Mouse (Mus musculus) liver, embryonic 13.5 days (tissue): ENCODE results near the gene Eif3l. TPM values are rescaled to one million over a fixed set of nuclear protein-coding genes. Genes with fewer than 3 reads are reported as not detected.
"Not testable (repeated sequence)": the region's sequence is repeated elsewhere in the genome, so short reads cannot be mapped to it uniquely, and the experiment has no call there.

Source experiments
- ATAC-seq: fragments of 200-750 bp; cut with Nextera tagmentation; 2 replicates; pipeline ENCODE4 v1.8.0; 2017; ENCODE audit warnings: low read depth, mild to moderate bottlenecking, moderate number of reproducible peaks, moderate library complexity
- DNase-seq: peaks from one replicate; pipeline ENCODE4 v3.0.0; 2022
- H3K27ac ChIP-seq: fragments of 300-500 bp; sonication (generic); 2 replicates; pipeline ENCODE4 v1.5.1; 2015; ENCODE audit warnings: moderate library complexity, mild to moderate bottlenecking, inconsistent platforms
- H3K27me3 ChIP-seq: fragments of 300-500 bp; sonication (generic); 2 replicates; pipeline ENCODE4 v1.6.1; 2015; ENCODE audit warnings: mild to moderate bottlenecking, inconsistent platforms
- H3K36me3 ChIP-seq: fragments of 300-500 bp; sonication (generic); 2 replicates; pipeline ENCODE4 v1.6.1; 2015; ENCODE audit warnings: mild to moderate bottlenecking, inconsistent platforms
- H3K4me1 ChIP-seq: fragments of 300-500 bp; sonication (generic); replicated peaks from 2 replicates; pipeline ENCODE4 v1.6.1; 2015; ENCODE audit warnings: inconsistent platforms
- H3K4me2 ChIP-seq: fragments of 300-500 bp; sonication (generic); 2 replicates; pipeline ENCODE4 v1.6.1; 2015; ENCODE audit warnings: inconsistent platforms, mild to moderate bottlenecking, moderate library complexity
- H3K4me3 ChIP-seq: fragments of 300-500 bp; sonication (generic); replicated peaks from 2 replicates; pipeline ENCODE4 v1.5.1; 2015; ENCODE audit warnings: mild to moderate bottlenecking, inconsistent platforms
- H3K9ac ChIP-seq: fragments of 300-500 bp; sonication (generic); 2 replicates; pipeline ENCODE4 v1.6.1; 2015; ENCODE audit warnings: mild to moderate bottlenecking, inconsistent platforms
- H3K9me3 ChIP-seq: fragments of 300-500 bp; sonication (generic); replicated peaks from 2 replicates; pipeline ENCODE4 v1.6.1; 2016; ENCODE audit warnings: inconsistent platforms
- WGBS: fragments of 180-500 bp; shearing (Covaris S2); methylation state at CpG from one replicate; pipeline ENCODE4 v1.1.7; 2015; ENCODE audit not compliant: insufficient replicate concordance; 5-methylcytosine and 5-hydroxymethylcytosine counted together
- polyA plus RNA-seq: library from polyadenylated mRNA; unstranded; fragments of >200 nt; fragmentation: Nextera tagmentation; extraction: Ambion mirVana; gene quantifications from 2 replicates; pipeline ENCODE4 v1.2.1, GENCODE M21; 2015

The Eif3l gene
- polyA plus RNA-seq: 171 and 185 TPM in 2 replicates

DNA sequence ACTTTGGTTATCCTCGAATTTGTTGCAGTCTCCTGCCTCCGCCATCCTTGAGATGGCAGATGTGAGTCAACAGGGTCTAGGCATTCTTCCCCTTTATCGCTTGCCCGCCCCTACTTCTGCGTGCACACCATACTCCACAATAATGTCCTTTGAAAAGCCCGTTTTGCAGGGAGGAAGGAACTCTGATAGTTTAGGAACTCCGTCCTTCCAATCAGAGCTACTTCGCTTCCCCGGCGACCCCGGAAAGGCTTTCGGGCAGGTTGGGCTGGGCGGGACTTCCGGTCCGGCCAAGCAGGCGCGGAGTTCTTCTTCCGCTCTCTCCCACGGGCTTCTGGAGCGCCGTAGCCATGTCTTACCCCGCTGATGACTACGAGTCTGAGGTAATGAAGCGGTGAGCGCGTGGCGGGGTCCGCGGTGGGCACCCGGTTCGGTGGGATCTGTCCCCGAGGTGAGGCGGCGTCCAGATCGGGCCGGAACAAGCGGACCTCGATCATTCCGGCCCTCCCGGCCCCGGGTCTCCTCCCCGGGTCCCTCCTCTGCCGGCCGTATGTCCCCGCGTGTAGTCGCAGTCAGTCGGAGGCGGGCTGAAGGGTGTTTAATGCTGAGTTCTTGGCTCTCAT lies at the start of gene Eif3l:
Gene Eif3l, plus strand, starts transcription at position 267 of the 620 bp plus-strand sequence.
- peak; percentile 81 for DNase-seq
- Histone ChIP-seq H3K9me3 (no peaks in the 10 kb centered on the region), H3K4me2 (peak within 1 kb of the TSS; percentile 93), H3K27ac (peak within 1 kb of the TSS; percentile 90), H3K36me3 (peaks cover 38% of the 10 kb centered on the region), H3K4me1 (peaks cover 45% of the 10 kb centered on the region), H3K9ac (peak within 1 kb of the TSS; percentile 89), H3K4me3 (peak within 1 kb of the TSS; percentile 91), H3K27me3 (no peaks in the 10 kb centered on the region)
- ATAC-seq: peak; percentile 89
- WGBS: under 1% methylated on average over 46 of the region's 49 CpGs

DNA sequence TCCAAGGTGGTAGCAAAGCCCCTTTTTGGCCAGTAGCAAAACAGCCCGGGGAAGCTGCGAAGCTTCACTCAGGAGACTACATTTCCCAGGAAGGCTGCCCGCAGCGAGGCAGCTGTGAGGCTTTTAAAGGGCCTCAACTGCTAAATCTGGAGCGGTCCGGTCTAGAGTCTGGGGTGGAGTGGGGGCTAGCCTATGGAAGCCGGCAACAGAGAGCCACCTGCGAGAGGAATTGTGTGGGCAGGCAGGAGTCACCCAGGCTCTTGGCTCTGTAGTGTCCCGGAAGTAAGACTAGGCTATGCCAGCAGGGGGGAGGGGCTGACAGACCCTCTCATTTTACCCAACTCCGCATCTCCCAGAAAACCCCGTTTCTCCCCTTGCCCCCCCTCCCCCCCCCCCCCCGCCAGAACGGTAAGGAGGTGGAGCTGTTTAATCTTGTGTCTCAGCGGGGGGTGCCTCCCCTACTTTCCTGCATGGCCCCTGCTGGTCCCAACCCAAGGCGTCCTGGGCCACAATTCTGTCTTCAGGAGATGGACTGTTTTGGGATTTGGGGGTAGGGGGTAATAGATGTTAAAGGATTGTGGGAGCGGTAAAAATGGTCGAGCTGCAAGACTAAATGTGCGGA lies 49.2 kb upstream of the Eif3l start:
- H3K27me3 ChIP-seq: peaks cover 68% of the 10 kb centered on the region
- 24% methylated on average over 15 of the region's 18 CpGs for WGBS

GRCm38 (mm10) chr15:79026511-79027290 lies 48.3 kb upstream of the Eif3l start:
- H3K9ac ChIP-seq: 0 out of 2 replicates have a peak overlapping the region, but pooled peaks have one; percentile 87

More for the DNA sequence above, 49.2 kb upstream of the Eif3l start:
- Histone ChIP-seq H3K4me1 (peaks cover 45% of the 10 kb centered on the region), H3K9ac (peak overlapping the region; percentile 36; the same call in 1 of the 2 replicates), H3K36me3 (no peaks in the 10 kb centered on the region), H3K9me3 (no peaks in the 10 kb centered on the region), H3K4me3 (no peak overlapping the region), H3K27ac (peak overlapping the region; percentile 59), H3K4me2 (peak overlapping the region; percentile 32)
- ATAC-seq: no peak
- DNase-seq: no peak

DNA sequence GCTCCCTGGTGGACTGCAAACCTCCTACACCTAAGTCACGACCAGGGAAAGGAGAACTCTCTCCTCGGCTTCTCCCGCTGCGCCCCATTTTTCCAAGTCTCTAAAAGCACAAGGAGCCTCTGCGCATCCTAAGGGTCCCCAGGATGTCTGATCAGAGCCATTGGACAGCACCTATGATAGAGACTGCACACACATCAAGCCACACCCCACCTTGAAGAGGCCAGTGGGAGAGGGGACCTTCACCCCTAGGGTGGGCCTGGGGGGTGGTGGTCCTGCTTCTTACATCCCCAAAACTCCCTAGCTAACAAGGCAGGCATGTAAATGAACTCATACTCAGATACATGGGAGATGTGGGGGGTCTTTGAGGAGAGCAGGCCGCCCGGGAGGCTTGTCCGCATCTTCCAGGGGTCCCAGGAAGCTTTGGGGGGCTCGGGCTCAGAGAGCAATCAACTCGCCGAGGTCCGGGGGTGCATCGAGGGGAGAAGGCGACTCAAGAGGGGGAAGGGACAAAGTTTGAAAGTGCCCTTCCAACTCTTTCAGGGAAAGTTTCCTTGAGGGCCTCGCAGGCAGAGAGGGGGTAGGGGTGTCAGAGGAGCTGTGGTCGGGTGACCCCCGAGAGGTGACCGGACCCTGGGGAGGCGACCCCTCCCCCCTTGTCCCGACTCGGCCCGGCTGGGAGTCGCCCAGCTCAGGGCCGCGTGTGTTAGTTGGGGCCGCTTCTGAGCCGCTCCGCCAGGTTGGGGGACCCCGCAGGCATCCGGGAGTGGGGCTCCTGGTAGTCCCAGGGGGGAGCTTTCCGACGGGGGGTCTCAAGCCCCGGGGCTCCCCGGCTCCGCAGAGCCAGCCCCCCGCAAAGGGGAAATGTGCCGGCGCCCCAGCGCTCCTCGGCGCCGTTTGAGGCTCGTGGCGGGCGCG lies 47.4 kb upstream of the Eif3l start:
- ATAC-seq (no peak), DNase-seq (no peak)
- no peaks in the 10 kb centered on the region for H3K9me3 ChIP-seq
- H3K27me3 ChIP-seq: peaks cover 85% of the 10 kb centered on the region
- H3K4me3 ChIP-seq: peak overlapping the region; percentile 70
- 8% methylated on average over 41 of the region's 46 CpGs for whole genome bisulfite sequencing
- H3K9ac ChIP-seq: peak overlapping the region; percentile 87
- peaks cover 53% of the 10 kb centered on the region for H3K4me1 ChIP-seq
- no peaks in the 10 kb centered on the region for H3K36me3 ChIP-seq
- H3K27ac ChIP-seq: peak overlapping the region; percentile 85
- peak overlapping the region; percentile 90 for H3K4me2 ChIP-seq

More at GRCm38 (mm10) chr15:79026511-79027290, 48.3 kb upstream of the Eif3l start:
- Histone ChIP-seq H3K4me2 (peak overlapping the region; percentile 90), H3K27ac (peak overlapping the region; percentile 85), H3K27me3 (peaks cover 77% of the 10 kb centered on the region), H3K4me3 (peak overlapping the region; percentile 70), H3K9me3 (no peaks in the 10 kb centered on the region), H3K4me1 (peaks cover 53% of the 10 kb centered on the region), H3K36me3 (no peaks in the 10 kb centered on the region)
- 62% methylated on average over 14 of the region's 14 CpGs for WGBS
- ATAC-seq: no peak
- DNase-seq: no peak

- no peaks in the 10 kb centered on the region for H3K9me3 ChIP-seq
- H3K4me3 ChIP-seq: peak within 1 kb of the TSS; percentile 70
- peak within 1 kb of the TSS; percentile 90 for H3K4me2 ChIP-seq
- H3K4me1 ChIP-seq: peaks cover 49% of the 10 kb centered on the region
- peak within 1 kb of the TSS; percentile 85 for H3K27ac ChIP-seq
- H3K27me3 ChIP-seq: peaks cover 86% of the 10 kb centered on the region
- ATAC-seq (peak; percentile 55), DNase-seq (peak; percentile 72)
- H3K9ac ChIP-seq: peak within 1 kb of the TSS; percentile 87
- under 1% methylated on average over 58 of the region's 58 CpGs for WGBS
- H3K36me3 ChIP-seq: no peaks in the 10 kb centered on the region
Observed at GRCm38 (mm10) chr15:79028237-79028738, 46.7 kb upstream of the Eif3l start, which contains the start of gene H1f0. Gene H1f0 (plus strand): TSS chr15:79028450.

DNA sequence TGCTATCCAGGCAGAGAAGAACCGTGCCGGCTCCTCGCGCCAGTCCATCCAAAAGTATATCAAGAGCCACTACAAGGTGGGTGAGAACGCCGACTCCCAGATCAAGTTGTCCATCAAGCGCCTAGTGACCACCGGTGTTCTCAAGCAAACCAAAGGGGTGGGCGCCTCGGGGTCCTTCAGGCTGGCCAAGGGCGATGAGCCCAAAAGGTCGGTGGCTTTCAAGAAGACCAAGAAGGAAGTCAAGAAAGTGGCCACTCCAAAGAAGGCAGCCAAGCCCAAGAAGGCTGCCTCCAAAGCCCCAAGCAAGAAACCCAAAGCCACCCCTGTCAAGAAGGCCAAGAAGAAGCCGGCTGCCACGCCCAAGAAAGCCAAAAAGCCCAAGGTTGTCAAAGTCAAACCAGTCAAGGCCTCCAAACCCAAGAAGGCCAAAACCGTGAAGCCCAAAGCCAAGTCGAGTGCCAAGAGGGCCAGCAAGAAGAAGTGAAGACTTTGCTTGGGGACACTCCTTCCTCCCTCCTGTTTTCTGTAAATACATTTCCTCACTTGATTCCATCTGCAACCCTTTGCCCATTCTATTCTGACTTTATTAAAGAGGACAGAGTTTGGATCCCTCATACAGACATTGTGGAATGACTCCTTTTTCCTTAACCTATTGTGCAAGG lies 46.0 kb upstream of the Eif3l start:
- 26% methylated on average over 16 of the region's 16 CpGs for WGBS
- H3K9ac ChIP-seq: peak overlapping the region; percentile 87
- H3K4me1 ChIP-seq: peaks cover 49% of the 10 kb centered on the region
- peak overlapping the region; percentile 73 for H3K27ac ChIP-seq
- H3K27me3 ChIP-seq: peaks cover 86% of the 10 kb centered on the region
- peak overlapping the region; percentile 90 for H3K4me2 ChIP-seq
- ATAC-seq (no peak), DNase-seq (no peak)
- H3K36me3 ChIP-seq: no peaks in the 10 kb centered on the region
- peak overlapping the region; percentile 70 for H3K4me3 ChIP-seq
- no peaks in the 10 kb centered on the region for H3K9me3 ChIP-seq

- Histone ChIP-seq H3K9me3 (no peaks in the 10 kb centered on the region), H3K36me3 (no peaks in the 10 kb centered on the region), H3K27me3 (peaks cover 87% of the 10 kb centered on the region), H3K27ac (peak overlapping the region; percentile 51; the same call in 1 of the 2 replicates), H3K4me1 (peaks cover 49% of the 10 kb centered on the region), H3K9ac (peak overlapping the region; percentile 87), H3K4me2 (peak overlapping the region; percentile 90), H3K4me3 (peak overlapping the region; percentile 70)
- DNase-seq (no peak), ATAC-seq (no peak)
- WGBS: 10% methylated on average over 11 of the region's 11 CpGs
Observed at GRCm38 (mm10) chr15:79029519-79030241, 45.3 kb upstream of the Eif3l start.

GRCm38 (mm10) chr15:79030551-79031435 lies 44.2 kb upstream of the Eif3l start:
- DNase-seq (peak; percentile 70), ATAC-seq (peak; percentile 74)
- 2% methylated on average over 52 of the region's 52 CpGs for WGBS
- peaks cover 41% of the 10 kb centered on the region for H3K4me1 ChIP-seq
- peak overlapping the region; percentile 90 for H3K4me2 ChIP-seq
- H3K9ac ChIP-seq: peak overlapping the region; percentile 87
- peak overlapping the region; percentile 70 for H3K4me3 ChIP-seq
- peak overlapping the region; percentile 34; the same call in 1 of the 2 replicates for H3K27ac ChIP-seq
- H3K36me3 ChIP-seq: peaks cover 1% of the 10 kb centered on the region; the same call in 1 of the 2 replicates
- no peaks in the 10 kb centered on the region for H3K9me3 ChIP-seq
- peaks cover 75% of the 10 kb centered on the region for H3K27me3 ChIP-seq

DNA sequence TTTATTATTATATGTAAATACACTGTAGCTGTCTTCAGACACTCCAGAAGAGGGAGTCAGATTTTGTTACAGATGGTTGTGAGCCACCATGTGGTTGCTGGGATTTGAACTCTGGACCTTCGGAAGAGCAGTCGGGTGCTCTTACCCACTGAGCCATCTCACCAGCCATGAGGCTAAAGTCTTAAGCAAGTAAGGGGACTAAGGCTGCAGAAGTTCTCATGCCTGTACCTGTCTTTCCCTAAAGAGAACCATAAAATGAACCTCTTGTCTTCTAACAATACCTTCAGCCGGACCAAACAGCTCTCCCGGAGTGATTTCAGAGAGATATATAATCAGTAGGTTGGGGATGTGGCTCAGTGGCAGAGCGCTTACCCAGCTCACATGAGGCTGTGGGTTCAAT lies 43.1 kb upstream of the Eif3l start:
- WGBS: 72% methylated on average over 5 of the region's 5 CpGs
- peak overlapping the region; percentile 0; the same call in 1 of the 2 replicates for H3K4me2 ChIP-seq
- peaks cover 37% of the 10 kb centered on the region for H3K4me1 ChIP-seq
- ATAC-seq, H3K9me3 ChIP-seq, H3K4me3 ChIP-seq, H3K27ac ChIP-seq, H3K36me3 ChIP-seq, DNase-seq, H3K9ac ChIP-seq: not testable (repeated sequence)
- peaks cover 64% of the 10 kb centered on the region for H3K27me3 ChIP-seq
